Mouse (Mus musculus): ENCODE results near the gene Pard6b. TPM values are rescaled to one million over a fixed set of nuclear protein-coding genes. Genes with fewer than 3 reads are reported as not detected.

Pard6b gene
- total RNA-seq, 2 experiments from 2014 or later: 4.2 TPM

- DNase-seq (ENCODE audit: extremely low spot score in 1 of 2, low spot score in 1 of 2): no peak
These were observed 22.2 kb upstream of the Pard6b start for GRCm38 (mm10) chr2:168058488-168059199.

GRCm38 (mm10) chr2:168059200-168059790 is 21.5 kb upstream of the Pard6b start:
- DNase-seq (ENCODE audit: extremely low spot score in 1 of 2, low spot score in 1 of 2): no peak

GRCm38 (mm10) chr2:168063712-168064111 is 17.1 kb upstream of the Pard6b start:
- no peak for DNase-seq (ENCODE audit: extremely low spot score in 1 of 2, low spot score in 1 of 2)

DNA sequence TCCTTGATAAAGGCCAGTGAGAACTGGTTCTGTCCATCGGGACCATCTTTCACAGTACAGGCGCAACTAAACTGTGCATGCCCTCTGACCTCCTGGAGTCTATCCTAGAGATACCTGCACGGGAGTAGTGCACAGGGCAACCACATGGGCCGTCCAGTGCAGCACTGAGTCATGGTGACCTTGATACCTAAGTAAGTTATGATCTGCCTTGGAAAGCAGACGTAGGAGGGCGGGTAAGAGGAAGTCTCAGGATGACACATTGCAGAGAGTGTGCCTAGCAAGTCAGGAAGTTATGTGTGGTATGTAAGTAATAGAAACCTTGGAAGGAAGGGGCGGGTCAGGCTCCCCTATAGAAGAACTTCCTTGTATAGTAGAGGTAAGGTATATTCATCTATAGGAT is 15.3 kb upstream of the Pard6b start:
- no peak for DNase-seq (ENCODE audit: extremely low spot score in 1 of 2, low spot score in 1 of 2)

GRCm38 (mm10) chr2:168066783-168067182 is 14.0 kb upstream of the Pard6b start:
- DNase-seq (ENCODE audit: extremely low spot score in 1 of 2, low spot score in 1 of 2): no peak

GRCm38 (mm10) chr2:168070425-168070824 is 10.4 kb upstream of the Pard6b start:
- no peak for DNase-seq (ENCODE audit: extremely low spot score in 1 of 2, low spot score in 1 of 2)

- DNase-seq (ENCODE audit: extremely low spot score in 1 of 2, low spot score in 1 of 2): no peak
These were observed 8.2 kb upstream of the Pard6b start for GRCm38 (mm10) chr2:168072436-168073131.

DNA sequence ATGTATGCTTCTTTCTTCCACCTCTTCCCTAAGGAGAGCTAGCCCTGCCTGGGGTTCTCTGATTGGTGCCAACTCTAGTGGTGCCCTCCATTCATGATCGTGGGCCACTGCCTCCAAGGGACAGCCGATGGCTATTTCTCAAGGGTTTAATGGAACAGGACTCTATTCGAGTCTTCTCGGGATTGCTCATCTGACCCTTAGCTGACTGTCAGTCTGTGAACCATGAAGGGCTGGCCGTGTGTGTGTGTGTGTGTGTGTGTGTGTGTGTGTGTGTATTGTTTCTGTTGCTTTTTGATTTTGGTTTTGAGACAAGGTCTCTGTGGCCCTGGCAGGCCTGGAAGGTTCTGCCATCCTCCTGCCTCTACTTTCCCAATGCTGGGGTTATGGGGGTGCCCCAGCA is 7.1 kb upstream of the Pard6b start:
- no peak for DNase-seq (ENCODE audit: extremely low spot score in 1 of 2, low spot score in 1 of 2)

- no peak for DNase-seq (ENCODE audit: extremely low spot score in 1 of 2, low spot score in 1 of 2)
These were observed 6.3 kb upstream of the Pard6b start for GRCm38 (mm10) chr2:168074457-168074856.

GRCm38 (mm10) chr2:168076840-168077576 is 3.8 kb upstream of the Pard6b start:
- no peak for DNase-seq (ENCODE audit: extremely low spot score in 1 of 2, low spot score in 1 of 2)

- DNase-seq (ENCODE audit: extremely low spot score in 1 of 2, low spot score in 1 of 2): no peak
These were observed 2.5 kb upstream of the Pard6b start for GRCm38 (mm10) chr2:168078107-168078830.

GRCm38 (mm10) chr2:168081299-168081932 is 612 bp downstream of the Pard6b start:
- DNase-seq (ENCODE audit: extremely low spot score in 1 of 2, low spot score in 1 of 2): peak in 1 of 2 experiments; percentile 12

GRCm38 (mm10) chr2:168081933-168082306 is 1.1 kb downstream of the Pard6b start:
- DNase-seq (ENCODE audit: extremely low spot score in 1 of 2, low spot score in 1 of 2): no peak

DNA sequence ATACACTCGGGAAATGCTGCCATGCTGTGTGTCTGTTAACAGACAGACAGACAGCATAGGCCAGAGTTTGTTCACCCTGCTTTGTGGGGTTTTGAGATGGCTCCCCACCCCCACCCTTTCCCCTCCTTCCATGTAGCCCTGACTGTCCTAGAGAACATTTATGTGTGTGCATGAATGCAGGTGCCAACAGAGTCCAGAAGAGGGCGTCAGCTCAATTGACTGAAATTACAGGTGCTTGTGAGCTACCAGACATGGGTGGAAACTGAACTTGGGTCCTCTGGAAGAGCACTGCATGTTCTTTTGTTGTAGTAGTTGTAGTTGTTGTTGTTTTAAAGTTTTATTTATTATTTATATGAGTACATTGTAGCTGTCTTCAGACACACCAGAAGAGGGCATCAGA is 2.8 kb downstream of the Pard6b start:
- DNase-seq (ENCODE audit: extremely low spot score in 1 of 2, low spot score in 1 of 2): no peak

GRCm38 (mm10) chr2:168084228-168084627 is 3.4 kb downstream of the Pard6b start:
- DNase-seq (ENCODE audit: extremely low spot score in 1 of 2, low spot score in 1 of 2): no peak

GRCm38 (mm10) chr2:168085621-168086265 is 4.9 kb downstream of the Pard6b start:
- no peak for DNase-seq (ENCODE audit: extremely low spot score in 1 of 2, low spot score in 1 of 2)

- DNase-seq (ENCODE audit: extremely low spot score in 1 of 2, low spot score in 1 of 2): no peak
These were observed 5.5 kb downstream of the Pard6b start for GRCm38 (mm10) chr2:168086318-168086717.

GRCm38 (mm10) chr2:168086839-168087238 is 6.0 kb downstream of the Pard6b start:
- DNase-seq (ENCODE audit: extremely low spot score in 1 of 2, low spot score in 1 of 2): no peak

DNA sequence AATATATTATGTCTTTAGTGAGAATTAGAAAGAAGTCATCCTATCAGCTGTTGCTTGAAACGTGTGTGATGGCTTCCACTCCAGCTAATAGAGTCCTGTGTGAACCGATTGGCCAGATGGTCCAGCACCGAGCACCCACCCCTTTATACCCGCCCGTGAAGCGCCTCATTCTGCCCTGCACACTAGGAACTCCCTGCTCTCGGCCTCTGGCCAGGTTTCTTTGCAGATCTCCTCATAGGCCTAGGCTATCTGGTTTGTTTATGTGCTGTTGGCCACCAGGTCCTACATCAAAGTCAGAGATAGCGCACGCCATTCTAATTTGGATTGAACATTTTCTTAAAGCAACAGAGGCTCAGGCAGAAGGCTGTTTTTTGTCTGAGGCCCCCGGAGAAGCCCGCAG is 10.8 kb downstream of the Pard6b start:
- no peak for DNase-seq (ENCODE audit: extremely low spot score in 1 of 2, low spot score in 1 of 2)
